Mouse (Mus musculus) embryonic facial prominence, embryonic 12.5 days (tissue): ENCODE measurements at regions not wholly inside any gene's neighbourhood (a gene's known extent, or its start where the extent isn't known, plus 50 kb on each side); places are given as distances from the start of the nearest gene placed in this dataset.

ENCODE experiments used
- ATAC-seq: fragments of 200-750 bp; cut with Nextera tagmentation; 2 replicates; pipeline ENCODE4 v1.8.0; 2017; ENCODE audit not compliant: insufficient number of reproducible peaks, insufficient read depth, low FRiP score, low TSS enrichment
- H3K27ac ChIP-seq: fragments of 300-500 bp; sonication (generic); 2 replicates; pipeline ENCODE4 v1.5.1; 2016; ENCODE audit warnings: mild to moderate bottlenecking
- H3K27me3 ChIP-seq: fragments of 300-500 bp; sonication (generic); 2 replicates; pipeline ENCODE4 v1.6.1; 2016; ENCODE audit warnings: mild to moderate bottlenecking, moderate library complexity
- H3K36me3 ChIP-seq: fragments of 300-500 bp; sonication (generic); 2 replicates; pipeline ENCODE4 v1.6.1; 2016; ENCODE audit warnings: mild to moderate bottlenecking
- H3K4me1 ChIP-seq: fragments of 300-500 bp; sonication (generic); 2 replicates; pipeline ENCODE4 v1.6.1; 2016
- H3K4me2 ChIP-seq: fragments of 300-500 bp; sonication (generic); replicated peaks from 2 replicates; pipeline ENCODE4 v1.6.1; 2016; ENCODE audit warnings: mild to moderate bottlenecking, moderate library complexity
- H3K4me3 ChIP-seq: fragments of 300-500 bp; sonication (generic); 2 replicates; pipeline ENCODE4 v1.5.1; 2016; ENCODE audit warnings: mild to moderate bottlenecking
- H3K9ac ChIP-seq: fragments of 300-500 bp; sonication (generic); 2 replicates; pipeline ENCODE4 v1.6.1; 2016; ENCODE audit warnings: mild to moderate bottlenecking, moderate library complexity
- H3K9me3 ChIP-seq: fragments of 300-500 bp; sonication (generic); 2 replicates; pipeline ENCODE4 v1.6.1; 2016; ENCODE audit warnings: mild to moderate bottlenecking, moderate library complexity
- WGBS: fragments of 180-500 bp; shearing (Covaris S2); methylation state at CpG from one replicate; pipeline ENCODE4 v1.1.7; 2016; 5-methylcytosine and 5-hydroxymethylcytosine counted together

GRCm38 (mm10) chr19:14968283-14968682 is 370.4 kb upstream of the Tle4 start:
- H3K27ac ChIP-seq, result no peak overlapping the region
- 68% methylated on average over 3 of the region's 3 CpGs for WGBS
- no peaks in the 10 kb centered on the region for H3K27me3 ChIP-seq
- H3K4me3 ChIP-seq, result no peak overlapping the region
- no peaks in the 10 kb centered on the region for H3K36me3 ChIP-seq
- ATAC-seq, result no peak
- H3K4me1 ChIP-seq, result no peaks in the 10 kb centered on the region
- no peaks in the 10 kb centered on the region for H3K9me3 ChIP-seq
- H3K4me2 ChIP-seq, result no peak overlapping the region
- no peak overlapping the region for H3K9ac ChIP-seq

- no peak overlapping the region for H3K4me3 ChIP-seq
- no peaks in the 10 kb centered on the region for H3K9me3 ChIP-seq
- no peaks in the 10 kb centered on the region for H3K27me3 ChIP-seq
- H3K27ac ChIP-seq, result no peak overlapping the region
- no peaks in the 10 kb centered on the region for H3K36me3 ChIP-seq
- H3K4me1 ChIP-seq, result peaks cover 8% of the 10 kb centered on the region; the same call in 1 of the 2 replicates
- 95% methylated on average over 19 of the region's 19 CpGs for WGBS
- H3K9ac ChIP-seq, result no peak overlapping the region
- no peak for ATAC-seq
- no peak overlapping the region for H3K4me2 ChIP-seq
Observed at GRCm38 (mm10) chr19:14957727-14958126, 359.9 kb upstream of the Tle4 start.

GRCm38 (mm10) chr19:14957154-14957553 is 359.3 kb upstream of the Tle4 start:
- no peak for ATAC-seq
- Histone ChIP-seq H3K4me1 (peaks cover 8% of the 10 kb centered on the region; the same call in 1 of the 2 replicates), H3K27ac (no peak overlapping the region), H3K36me3 (no peaks in the 10 kb centered on the region), H3K4me3 (no peak overlapping the region), H3K9ac (no peak overlapping the region), H3K4me2 (no peak overlapping the region), H3K27me3 (no peaks in the 10 kb centered on the region), H3K9me3 (no peaks in the 10 kb centered on the region)
- whole genome bisulfite sequencing, result 56% methylated on average over 10 of the region's 10 CpGs

- H3K27ac ChIP-seq, result no peak overlapping the region
- no peak overlapping the region for H3K4me3 ChIP-seq
- peaks cover 8% of the 10 kb centered on the region; the same call in 1 of the 2 replicates for H3K4me1 ChIP-seq
- 11% methylated on average over 3 of the region's 3 CpGs for WGBS
- H3K9me3 ChIP-seq, result no peaks in the 10 kb centered on the region
- H3K4me2 ChIP-seq, result no peak overlapping the region
- H3K27me3 ChIP-seq, result no peaks in the 10 kb centered on the region
- H3K36me3 ChIP-seq, result no peaks in the 10 kb centered on the region
- ATAC-seq, result no peak
- H3K9ac ChIP-seq, result no peak overlapping the region
Observed at GRCm38 (mm10) chr19:14956392-14956791, 358.5 kb upstream of the Tle4 start.

GRCm38 (mm10) chr19:14955969-14956368 is 358.1 kb upstream of the Tle4 start:
- no peak for ATAC-seq
- peaks cover 8% of the 10 kb centered on the region; the same call in 1 of the 2 replicates for H3K4me1 ChIP-seq
- no peak overlapping the region for H3K27ac ChIP-seq
- H3K36me3 ChIP-seq, result no peaks in the 10 kb centered on the region
- H3K27me3 ChIP-seq, result no peaks in the 10 kb centered on the region
- H3K9ac ChIP-seq, result no peak overlapping the region
- no peak overlapping the region for H3K4me3 ChIP-seq
- WGBS, result 14% methylated on average over 3 of the region's 3 CpGs
- no peak overlapping the region for H3K4me2 ChIP-seq
- no peaks in the 10 kb centered on the region for H3K9me3 ChIP-seq

- Histone ChIP-seq H3K9me3 (no peaks in the 10 kb centered on the region), H3K4me1 (no peaks in the 10 kb centered on the region), H3K36me3 (no peaks in the 10 kb centered on the region), H3K4me3 (no peak overlapping the region), H3K27ac (no peak overlapping the region), H3K9ac (no peak overlapping the region), H3K27me3 (no peaks in the 10 kb centered on the region), H3K4me2 (no peak overlapping the region)
- WGBS, result 64% methylated on average over 9 of the region's 9 CpGs
- no peak for ATAC-seq
Observed at GRCm38 (mm10) chr19:14940207-14940952, 342.5 kb upstream of the Tle4 start.

- no peak overlapping the region for H3K27ac ChIP-seq
- no peaks in the 10 kb centered on the region for H3K9me3 ChIP-seq
- H3K4me2 ChIP-seq, result no peak overlapping the region
- no peak for ATAC-seq
- H3K9ac ChIP-seq, result no peak overlapping the region
- H3K36me3 ChIP-seq, result no peaks in the 10 kb centered on the region
- H3K4me1 ChIP-seq, result no peaks in the 10 kb centered on the region
- H3K4me3 ChIP-seq, result no peak overlapping the region
- 69% methylated on average over 1 of the region's 1 CpGs for WGBS
- H3K27me3 ChIP-seq, result no peaks in the 10 kb centered on the region
Observed at GRCm38 (mm10) chr19:14922238-14922637, 324.4 kb upstream of the Tle4 start.

- H3K27me3 ChIP-seq, result no peaks in the 10 kb centered on the region
- no peak overlapping the region for H3K4me3 ChIP-seq
- no peak overlapping the region for H3K9ac ChIP-seq
- no peaks in the 10 kb centered on the region for H3K36me3 ChIP-seq
- ATAC-seq, result no peak
- WGBS, result 76% methylated on average over 11 of the region's 11 CpGs
- H3K9me3 ChIP-seq, result no peaks in the 10 kb centered on the region
- H3K27ac ChIP-seq, result no peak overlapping the region
- no peaks in the 10 kb centered on the region for H3K4me1 ChIP-seq
- no peak overlapping the region for H3K4me2 ChIP-seq
Observed at GRCm38 (mm10) chr19:14911056-14911850, 313.4 kb upstream of the Tle4 start.

- Histone ChIP-seq H3K27ac (no peak overlapping the region), H3K4me3 (no peak overlapping the region), H3K9ac (no peak overlapping the region), H3K4me1 (peaks cover 19% of the 10 kb centered on the region; the same call in 1 of the 2 replicates), H3K9me3 (no peaks in the 10 kb centered on the region), H3K36me3 (no peaks in the 10 kb centered on the region), H3K4me2 (no peak overlapping the region), H3K27me3 (peaks cover 8% of the 10 kb centered on the region)
- 80% methylated on average over 2 of the region's 2 CpGs for WGBS
- no peak for ATAC-seq
Observed at GRCm38 (mm10) chr19:14894875-14895274, 297.0 kb upstream of the Tle4 start.

GRCm38 (mm10) chr19:14892390-14892758 is 294.5 kb upstream of the Tle4 start:
- Histone ChIP-seq H3K27ac (no peak overlapping the region), H3K9me3 (no peaks in the 10 kb centered on the region), H3K4me2 (no peak overlapping the region), H3K27me3 (peaks cover 13% of the 10 kb centered on the region), H3K4me3 (no peak overlapping the region), H3K9ac (no peak overlapping the region), H3K36me3 (no peaks in the 10 kb centered on the region), H3K4me1 (peaks cover 23% of the 10 kb centered on the region; the same call in 1 of the 2 replicates)
- no peak for ATAC-seq
- 41% methylated on average over 6 of the region's 6 CpGs for WGBS

- H3K4me3 ChIP-seq, result no peak overlapping the region
- no peak overlapping the region for H3K9ac ChIP-seq
- WGBS, result 15% methylated on average over 7 of the region's 8 CpGs
- H3K36me3 ChIP-seq, result no peaks in the 10 kb centered on the region
- ATAC-seq, result no peak
- H3K4me1 ChIP-seq, result peaks cover 23% of the 10 kb centered on the region; the same call in 1 of the 2 replicates
- no peaks in the 10 kb centered on the region for H3K9me3 ChIP-seq
- H3K27ac ChIP-seq, result no peak overlapping the region
- peaks cover 13% of the 10 kb centered on the region for H3K27me3 ChIP-seq
- peak overlapping the region; percentile 43 for H3K4me2 ChIP-seq
Observed at GRCm38 (mm10) chr19:14891689-14892389, 294.0 kb upstream of the Tle4 start.
